Mouse (Mus musculus) CH12.LX (cell line): Measurements from ENCODE around the gene Ulk4.

Source experiments
- CTCF ChIP-seq, 2 experiments: IDR thresholded peaks in 1 of 2; conservative IDR thresholded peaks in 1 of 2; 2 replicates each; pipeline ENCODE4 v1.5.1; 2011 to 2012; ENCODE audit warnings: low read depth in 2 of 2, low read length in 2 of 2, improper control_type of control experiment in 1 of 2, inconsistent platforms in 1 of 2, mild to moderate bottlenecking in 1 of 2, moderate library complexity in 1 of 2
- POLR2A ChIP-seq: IDR thresholded peaks from 2 replicates; pipeline ENCODE4 v1.6.1; 2011; ENCODE audit warnings: low read depth, mild to moderate bottlenecking, improper control_type of control experiment, low read length

- TF ChIP-seq POLR2A = no peak
- no peak for TF ChIP-seq CTCF (conservative IDR thresholded peaks at IDR 0.05 in 1 of 2, IDR thresholded peaks at IDR 0.05 in 1 of 2; ENCODE audit: low read depth in 2 of 2, low read length in 2 of 2)
Observed at GRCm38 (mm10) chr9:121018524-121019315, 258.3 kb downstream of the Ulk4 start.
